Mouse (Mus musculus) c-Kit-positive CD71-negative TER-119-negative erythroid progenitor cells, embryonic 14.5 days (primary cell): Measurements from ENCODE around the gene Ttc24.

Source experiments
- DNase-seq: peaks from one replicate; pipeline ENCODE4 v3.0.0-alpha.2; 2013; ENCODE audit warnings: low read depth

The Ttc24 gene

GRCm38 (mm10) chr3:88078204-88078603 lies at the start of gene Ttc24:
Gene Ttc24, minus strand, starts transcription at chr3:88078304.
- DNase-seq: no peak

DNA sequence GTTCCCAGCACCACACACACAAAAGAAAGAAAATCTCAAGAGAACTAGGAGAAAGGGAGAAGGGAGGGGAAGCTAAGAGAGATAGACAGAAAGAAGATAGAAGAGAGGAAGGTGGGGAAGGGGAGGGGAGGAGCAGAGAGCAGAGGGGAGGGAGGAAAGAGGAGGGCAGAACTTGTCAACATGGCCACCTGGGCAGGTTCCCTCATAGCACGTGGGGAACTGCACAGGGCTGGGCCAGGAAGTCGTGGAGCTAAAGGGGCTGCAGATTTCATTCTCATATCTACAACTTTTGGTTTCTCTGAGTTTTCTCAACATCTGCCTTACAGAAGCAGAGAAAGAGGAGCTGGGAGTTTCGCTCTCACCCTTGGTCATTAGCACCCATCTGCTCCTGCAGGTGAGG lies 49.5 kb upstream of the Ttc24 start:
- no peak for DNase-seq

GRCm38 (mm10) chr3:88126181-88126580 lies 48.1 kb upstream of the Ttc24 start:
- DNase-seq: no peak

DNA sequence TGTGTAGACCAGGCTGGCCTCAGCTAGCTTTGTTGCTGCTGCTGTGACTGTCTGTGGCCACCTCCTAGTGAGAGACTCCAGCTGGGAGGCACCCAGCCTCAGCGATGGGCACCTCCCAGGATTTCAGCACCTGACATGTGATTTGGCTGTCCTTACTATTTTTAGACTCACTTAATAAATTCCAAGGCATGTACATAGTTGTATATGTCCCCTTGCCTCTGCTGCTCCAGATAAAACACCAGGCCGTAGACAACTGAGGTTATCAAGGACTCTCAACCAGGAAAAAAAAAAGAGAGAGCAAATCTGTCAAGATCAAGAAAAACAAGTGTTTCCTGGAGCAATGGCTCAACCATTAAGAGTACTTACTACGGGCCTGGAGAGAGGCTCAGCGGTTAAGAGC lies 47.1 kb upstream of the Ttc24 start:
- no peak for DNase-seq

DNA sequence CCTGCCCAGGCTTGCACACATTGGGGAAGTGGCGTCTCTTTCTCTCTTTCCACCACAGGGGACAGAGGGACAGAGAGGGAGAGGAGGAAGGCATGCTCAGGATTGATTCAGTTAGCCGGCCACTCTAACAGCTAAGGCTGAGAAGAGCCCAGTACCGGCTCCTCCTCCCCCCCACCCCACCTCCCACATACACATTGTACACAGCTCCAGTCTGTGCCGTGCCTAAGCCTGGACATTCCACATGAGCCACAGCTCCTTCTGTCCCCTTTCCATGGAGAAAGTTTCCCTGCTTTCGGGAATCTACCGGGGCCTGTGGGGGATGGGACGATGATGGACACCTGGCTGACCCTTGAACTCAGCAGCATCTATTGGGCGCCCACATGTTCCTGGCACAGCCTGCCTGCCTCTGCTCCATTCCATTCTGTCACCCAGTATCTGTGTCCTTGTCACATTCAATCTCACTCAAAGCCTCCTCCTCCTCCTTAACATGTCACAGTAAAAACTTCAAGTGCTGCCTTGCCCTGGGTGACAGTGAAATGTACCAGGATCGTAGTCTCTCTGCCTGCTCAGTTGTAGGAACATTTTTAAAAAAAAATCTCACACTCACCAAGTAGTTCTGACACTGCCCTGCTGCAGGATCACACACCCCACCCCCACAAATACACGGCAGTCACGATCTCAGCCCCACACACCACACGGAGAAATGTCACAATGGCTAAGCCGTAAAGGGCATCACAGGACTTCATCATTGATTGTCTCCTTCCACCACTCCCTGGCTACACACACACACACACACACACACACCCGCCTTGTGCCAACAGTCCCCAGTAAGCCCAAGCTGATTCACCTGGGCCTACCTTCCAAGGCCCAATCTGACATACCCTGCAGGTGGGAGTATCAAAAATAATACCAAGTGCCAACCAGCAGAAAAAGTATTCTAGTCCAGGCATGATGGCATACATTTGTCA lies 43.3 kb upstream of the Ttc24 start:
- no peak for DNase-seq

DNA sequence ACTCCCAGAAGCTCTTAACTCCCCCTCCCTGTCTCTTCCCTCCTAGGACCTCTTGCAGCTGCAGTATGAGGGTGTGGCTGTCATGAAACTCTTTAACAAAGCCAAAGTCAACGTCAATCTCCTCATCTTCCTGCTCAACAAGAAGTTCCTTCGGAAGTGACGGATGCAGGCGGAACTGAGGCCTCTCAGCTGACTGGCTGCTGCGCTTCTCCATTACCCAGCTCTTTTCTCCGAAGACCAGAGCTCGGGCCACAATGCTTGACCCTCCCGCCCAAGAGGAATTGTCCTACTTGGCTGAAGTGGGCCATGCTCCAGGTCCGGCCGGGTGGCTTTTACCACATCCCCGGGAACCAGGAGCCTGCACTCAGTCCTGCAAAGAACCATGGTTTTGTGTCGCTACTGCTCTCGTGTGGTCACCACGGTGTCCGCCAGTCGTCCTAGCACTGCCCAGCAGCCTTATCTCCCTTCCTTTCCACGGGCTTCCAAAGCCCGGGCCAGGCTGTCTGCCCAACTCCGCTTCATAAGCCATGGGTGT lies 42.1 kb upstream of the Ttc24 start:
- DNase-seq: no peak

GRCm38 (mm10) chr3:88114396-88114795 lies 36.3 kb upstream of the Ttc24 start:
- no peak for DNase-seq

DNA sequence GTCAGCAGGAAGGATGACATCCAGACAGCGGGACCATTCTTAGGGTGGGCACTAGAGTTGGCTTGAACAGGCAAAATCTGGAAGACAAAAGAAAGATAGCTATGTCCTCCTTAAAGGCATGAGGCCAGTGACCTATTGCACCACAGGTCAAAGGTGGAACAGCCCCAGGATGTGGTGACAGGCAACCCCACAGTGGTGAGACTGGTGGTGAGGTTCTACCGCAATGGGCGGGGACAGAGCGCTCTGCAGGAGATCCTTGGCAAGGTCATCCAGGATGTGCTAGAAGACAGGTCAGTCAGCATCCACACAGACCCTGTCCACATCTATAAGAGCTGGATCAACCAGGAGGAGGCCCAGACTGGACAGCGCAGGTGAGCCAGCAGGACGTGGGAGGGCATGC lies 31.0 kb upstream of the Ttc24 start:
- no peak for DNase-seq

DNA sequence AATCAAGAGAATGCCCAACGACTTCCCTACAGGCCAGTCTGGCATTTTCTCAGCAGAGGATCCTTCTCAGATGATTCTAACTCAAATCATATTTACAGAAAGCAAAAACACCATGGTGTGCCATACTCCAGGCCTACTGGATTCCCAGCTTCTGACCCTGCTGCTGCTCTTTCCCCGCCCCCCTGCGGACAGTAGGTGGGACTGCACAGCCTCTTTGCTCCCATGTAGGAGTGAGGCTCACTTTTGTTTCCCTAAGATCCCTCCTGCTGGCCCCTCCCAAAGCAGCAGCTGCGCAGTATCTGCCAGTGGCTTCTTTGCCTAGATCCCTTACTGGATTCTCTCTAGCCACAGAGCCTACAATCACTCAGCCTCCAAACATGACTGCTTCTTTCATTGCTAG lies 28.0 kb upstream of the Ttc24 start:
- no peak for DNase-seq

GRCm38 (mm10) chr3:88102611-88103010 lies 24.5 kb upstream of the Ttc24 start:
- no peak for DNase-seq

GRCm38 (mm10) chr3:88102196-88102595 lies 24.1 kb upstream of the Ttc24 start:
- DNase-seq: no peak

DNA sequence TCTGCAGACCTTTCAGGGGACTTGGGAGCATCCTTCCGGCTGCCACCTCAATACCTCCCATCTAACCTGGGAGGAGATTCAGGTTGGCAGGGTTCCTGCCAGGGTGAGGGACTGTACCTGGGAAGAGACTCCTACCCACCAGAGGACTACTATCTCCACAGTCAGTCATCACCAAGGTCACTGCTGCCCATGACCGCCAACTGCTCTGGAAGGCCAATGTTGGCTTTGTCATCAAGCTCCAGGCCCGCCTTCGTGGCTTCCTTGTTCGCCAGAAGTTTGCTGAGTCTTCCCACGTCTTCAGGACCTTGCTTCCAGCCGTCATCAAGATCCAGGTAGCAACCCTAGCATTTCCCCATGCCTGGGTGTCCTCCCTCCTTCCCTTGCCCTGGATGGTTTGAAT lies 23.6 kb upstream of the Ttc24 start:
- no peak for DNase-seq

DNA sequence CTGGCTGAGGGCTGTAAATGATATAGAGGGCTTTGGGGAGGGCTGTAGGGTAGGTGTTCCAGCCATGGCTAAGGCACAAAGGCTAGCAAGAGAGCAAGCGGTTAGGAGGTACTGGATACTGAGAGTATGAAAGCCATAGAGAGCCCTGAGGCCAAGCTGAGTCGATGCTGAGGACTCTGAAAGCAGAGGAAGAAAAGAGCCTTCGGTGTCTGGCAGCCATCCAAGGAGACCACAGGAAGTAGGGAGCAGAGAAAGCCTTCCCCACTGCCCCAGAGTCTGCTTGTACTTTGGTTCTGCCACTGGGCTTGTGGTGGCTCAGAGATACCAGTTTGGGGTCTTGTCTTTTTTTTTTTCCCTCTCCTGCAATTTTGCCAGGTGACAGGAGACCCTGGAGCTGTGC lies 22.1 kb upstream of the Ttc24 start:
- no peak for DNase-seq

DNA sequence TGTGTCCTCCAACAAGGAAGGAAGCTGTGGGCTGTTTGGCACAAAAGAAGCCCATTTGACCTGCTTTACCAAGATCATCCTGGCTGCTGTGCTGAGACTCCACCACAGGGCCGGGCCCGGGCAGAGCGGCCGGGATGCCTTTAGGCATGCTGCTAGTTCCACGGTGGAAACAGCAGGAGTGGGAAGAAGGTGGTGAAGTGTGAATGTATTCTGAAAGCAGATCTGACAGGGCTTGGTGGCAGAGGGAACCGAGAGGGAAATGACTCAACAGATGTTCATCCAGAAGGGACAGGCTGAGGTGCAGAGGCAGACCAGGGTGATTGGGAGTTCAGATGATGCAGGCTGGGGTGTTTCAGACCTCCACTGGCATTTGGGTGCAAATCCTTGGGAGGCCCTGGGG lies 19.6 kb upstream of the Ttc24 start:
- no peak for DNase-seq

GRCm38 (mm10) chr3:88094126-88094525 lies 16.0 kb upstream of the Ttc24 start:
- no peak for DNase-seq

GRCm38 (mm10) chr3:88090616-88091015 lies 12.5 kb upstream of the Ttc24 start:
- DNase-seq: no peak

DNA sequence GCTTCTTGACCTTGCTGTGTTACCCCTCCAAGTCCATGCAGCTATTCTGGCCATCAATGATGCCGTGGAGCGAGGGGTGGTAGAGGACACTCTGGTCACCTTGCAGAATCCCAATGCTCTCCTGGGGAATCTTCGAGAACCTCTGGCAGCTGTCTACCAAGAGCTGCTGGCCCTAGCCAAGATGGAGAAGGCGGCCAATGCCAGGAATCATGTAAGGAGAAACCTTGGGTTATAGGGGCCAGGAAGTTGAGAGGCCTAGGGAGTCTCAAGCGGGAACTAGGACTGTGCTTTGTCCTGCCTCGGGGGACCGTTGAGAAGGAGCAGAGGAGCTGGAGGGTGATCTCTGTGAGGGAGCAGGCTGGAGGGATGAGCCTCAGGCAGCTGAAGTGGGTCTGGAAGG lies 12.0 kb upstream of the Ttc24 start:
- DNase-seq: no peak

- DNase-seq: no peak
Observed at GRCm38 (mm10) chr3:88087688-88088087, 9.6 kb upstream of the Ttc24 start.

- no peak for DNase-seq
Observed at GRCm38 (mm10) chr3:88085459-88085858, 7.4 kb upstream of the Ttc24 start.

GRCm38 (mm10) chr3:88084001-88084400 lies 5.9 kb upstream of the Ttc24 start:
- no peak for DNase-seq

DNA sequence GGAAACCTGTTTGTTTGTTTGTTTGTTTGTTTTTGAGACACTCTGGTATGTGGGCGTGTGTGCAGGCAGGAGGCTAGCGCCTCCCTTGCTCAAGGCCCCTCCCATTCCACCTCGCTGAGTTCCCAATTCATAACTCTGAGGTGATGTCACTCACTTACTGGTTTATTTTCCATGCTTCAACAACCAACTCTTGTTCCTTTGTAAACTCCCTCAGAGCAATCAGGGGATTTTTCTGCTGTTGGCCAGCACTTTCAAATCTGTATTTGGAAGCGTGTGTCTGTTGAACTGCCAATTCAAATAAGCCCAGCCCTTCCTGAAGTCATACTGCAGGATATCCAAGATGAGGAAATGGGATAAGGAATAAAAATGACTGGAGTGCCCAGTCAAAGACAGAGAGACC lies 4.6 kb upstream of the Ttc24 start:
- DNase-seq: peak; percentile 35

- no peak for DNase-seq
Observed at GRCm38 (mm10) chr3:88082224-88082618, 4.1 kb upstream of the Ttc24 start.

- peak; percentile 80 for DNase-seq
Observed at GRCm38 (mm10) chr3:88081345-88082223, 3.5 kb upstream of the Ttc24 start, which contains the start of gene Iqgap3. Gene Iqgap3, plus strand, starts transcription at chr3:88081971.
